Mouse (Mus musculus) brain, embryonic 14.5 days (tissue): ENCODE measurements at regions not wholly inside any gene's neighbourhood (a gene's known extent, or its start where the extent isn't known, plus 50 kb on each side); places are given as distances from the start of the nearest gene placed in this dataset.

ENCODE experiments used
- DNase-seq: peaks from one replicate; pipeline ENCODE4 v3.0.0-alpha.2; 2011; ENCODE audit warnings: low read depth
- CTCF ChIP-seq: fragments of 200-500 bp; IDR thresholded peaks from 2 replicates; pipeline ENCODE4 v1.5.1; 2012; ENCODE audit warnings: inconsistent platforms, mild to moderate bottlenecking, moderate library complexity, borderline replicate concordance; ENCODE audit not compliant: insufficient read depth, insufficient read length; ENCODE audit errors: extremely low read depth
- POLR2A ChIP-seq: fragments of 200-500 bp; IDR thresholded peaks from 2 replicates; pipeline ENCODE4 v1.6.1; 2012; ENCODE audit warnings: mild to moderate bottlenecking, inconsistent platforms, borderline replicate concordance; ENCODE audit not compliant: poor library complexity, insufficient read depth, insufficient read length, severe bottlenecking; ENCODE audit errors: extremely low read depth

- TF ChIP-seq POLR2A (no peak), CTCF (no peak)
- DNase-seq = peak; percentile 73
These were observed 158.9 kb downstream of the Rab11fip2 start for GRCm38 (mm10) chr19:59784401-59785046.

- no peak for DNase-seq
- no peak for TF ChIP-seq POLR2A
- no peak for TF ChIP-seq CTCF
These were observed 112.2 kb downstream of the Rab11fip2 start for GRCm38 (mm10) chr19:59831304-59831703.

- TF ChIP-seq CTCF (no peak), POLR2A (no peak)
- peak; percentile 55 for DNase-seq
These were observed 106.3 kb downstream of the Rab11fip2 start for GRCm38 (mm10) chr19:59837138-59837537.

- DNase-seq = peak; percentile 56
- no peak for TF ChIP-seq POLR2A
- TF ChIP-seq CTCF = no peak
These were observed 105.8 kb downstream of the Rab11fip2 start for GRCm38 (mm10) chr19:59837628-59838027.

GRCm38 (mm10) chr19:59844270-59844669 lies 99.2 kb downstream of the Rab11fip2 start:
- no peak for DNase-seq
- TF ChIP-seq CTCF (no peak), POLR2A (no peak)

- no peak for TF ChIP-seq CTCF
- no peak for TF ChIP-seq POLR2A
- no peak for DNase-seq
These were observed 96.6 kb downstream of the Rab11fip2 start for GRCm38 (mm10) chr19:59846807-59847206.

GRCm38 (mm10) chr19:59850696-59851095 lies 92.8 kb downstream of the Rab11fip2 start:
- TF ChIP-seq CTCF = no peak
- no peak for TF ChIP-seq POLR2A
- DNase-seq = no peak

GRCm38 (mm10) chr19:59852011-59852738 lies 91.3 kb downstream of the Rab11fip2 start:
- TF ChIP-seq CTCF (no peak), POLR2A (no peak)
- DNase-seq = no peak
